Comparison of ENCODE assay signal across 18 mouse cellular contexts in genomic region chr1:158548319-158548718, GRCm38 (mm10).
DNase-seq lines count a peak whose midpoint lies in the region; ATAC-seq lines count a peak whose summit lies in the region.
"Had no signal": no experiment of that assay in that cellular context is flagged by ENCODE, and none has a peak within 500 bp of the region (broad histone marks: within the 10 kb centered on the region; RNA-seq: fewer than 3 reads in every experiment).

No protein-coding gene starts in this region.

- peak overlapping the region; percentile 77 for H3K27ac ChIP-seq in midbrain, embryonic 10.5 days (replicated peaks)
- H3K27ac ChIP-seq in midbrain, embryonic 11.5 days (ENCODE audit: low read depth, low read length): no peak overlapping the region; the same call in 1 of the 2 replicates
- H3K27ac ChIP-seq in forebrain, embryonic 16.5 days (ENCODE audit: low read length): peak overlapping the region; percentile 80
- peak overlapping the region; percentile 55; the same call in 1 of the 2 replicates for H3K27ac ChIP-seq in midbrain, embryonic 12.5 days (replicated peaks)
- H3K27ac ChIP-seq: heart, adult 2 months; heart, embryonic 15.5 days; limb, embryonic 10.5 days; liver, embryonic 12.5 days; lung, embryonic 15.5 days; macrophage had no signal

- no peak overlapping the region for H3K9ac ChIP-seq in midbrain, embryonic 11.5 days (ENCODE audit: low read length)
- no peak overlapping the region for H3K9ac ChIP-seq in forebrain, embryonic 16.5 days (replicated peaks; ENCODE audit: low read depth, low read length)
- no peak overlapping the region for H3K9ac ChIP-seq in midbrain, embryonic 12.5 days (replicated peaks)
- H3K9ac ChIP-seq: embryonic facial prominence, embryonic 13.5 days; heart, embryonic 15.5 days; liver, embryonic 12.5 days; lung, embryonic 15.5 days had no signal

- DNase-seq in midbrain, embryonic 10.5 days (ENCODE audit: low spot score): no peak
- no peak for DNase-seq in midbrain, embryonic 11.5 days (ENCODE audit: low spot score, missing footprints)
- DNase-seq in adrenal gland, adult (ENCODE audit: inconsistent age in 2 of 2, low spot score in 1 of 2): no peak
- DNase-seq in kidney, adult 9 months: no peak
- no peak for DNase-seq in gastrocnemius, postnatal 36 days
- DNase-seq: adrenal gland, postnatal 25 days; B cell, adult 2 months; heart, adult 2 months; kidney, adult 2 months; thymus, postnatal 4 days had no signal

- no peaks in the 10 kb centered on the region for H3K27me3 ChIP-seq in midbrain, embryonic 10.5 days (ENCODE audit: low read depth, poor library complexity, severe bottlenecking)
- no peaks in the 10 kb centered on the region for H3K27me3 ChIP-seq in midbrain, embryonic 11.5 days (ENCODE audit: control insufficient read depth, insufficient read depth, low read length)
- H3K27me3 ChIP-seq in forebrain, embryonic 16.5 days (replicated peaks; ENCODE audit: control insufficient read depth, insufficient read depth, low read length): no peaks in the 10 kb centered on the region
- no peaks in the 10 kb centered on the region for H3K27me3 ChIP-seq in midbrain, embryonic 12.5 days
- H3K27me3 ChIP-seq: embryonic facial prominence, embryonic 13.5 days; heart, embryonic 15.5 days; liver, embryonic 12.5 days; lung, embryonic 15.5 days had no signal

- H3K4me3 ChIP-seq in midbrain, embryonic 10.5 days: no peak overlapping the region
- no peak overlapping the region for H3K4me3 ChIP-seq in midbrain, embryonic 11.5 days (ENCODE audit: low read depth, low read length)
- H3K4me3 ChIP-seq in forebrain, embryonic 16.5 days (replicated peaks; ENCODE audit: low read length): no peak overlapping the region
- no peak overlapping the region for H3K4me3 ChIP-seq in midbrain, embryonic 12.5 days
- H3K4me3 ChIP-seq: embryonic facial prominence, embryonic 13.5 days; heart, adult 2 months; heart, embryonic 15.5 days; limb, embryonic 10.5 days; liver, embryonic 12.5 days; lung, embryonic 15.5 days had no signal

- H3K36me3 ChIP-seq in midbrain, embryonic 10.5 days: no peaks in the 10 kb centered on the region
- no peaks in the 10 kb centered on the region for H3K36me3 ChIP-seq in midbrain, embryonic 11.5 days (ENCODE audit: control insufficient read depth, insufficient read depth, low read length)
- H3K36me3 ChIP-seq in forebrain, embryonic 16.5 days (ENCODE audit: control insufficient read depth, insufficient read depth): no peaks in the 10 kb centered on the region
- no peaks in the 10 kb centered on the region for H3K36me3 ChIP-seq in midbrain, embryonic 12.5 days
- H3K36me3 ChIP-seq: embryonic facial prominence, embryonic 13.5 days; heart, embryonic 15.5 days; limb, embryonic 10.5 days; liver, embryonic 12.5 days; lung, embryonic 15.5 days had no signal

- intact Hi-C loops in gastrocnemius, postnatal 36 days (cut with DNase I): no loop called here

- 70% methylated on average over 8 of the region's 8 CpGs for WGBS in midbrain, embryonic 10.5 days
- 64% methylated on average over 8 of the region's 8 CpGs for WGBS in midbrain, embryonic 11.5 days
- 20% methylated on average over 8 of the region's 8 CpGs for WGBS in forebrain, embryonic 16.5 days
- WGBS in midbrain, embryonic 12.5 days: 65% methylated on average over 8 of the region's 8 CpGs

- H3K4me1 ChIP-seq in midbrain, embryonic 10.5 days: peaks cover 74% of the 10 kb centered on the region
- H3K4me1 ChIP-seq in midbrain, embryonic 11.5 days (ENCODE audit: control insufficient read depth, insufficient read depth, low read length): peaks cover 45% of the 10 kb centered on the region
- H3K4me1 ChIP-seq in forebrain, embryonic 16.5 days (replicated peaks; ENCODE audit: control insufficient read depth, insufficient read depth, low read length): peaks cover 23% of the 10 kb centered on the region
- H3K4me1 ChIP-seq in midbrain, embryonic 12.5 days: peaks cover 47% of the 10 kb centered on the region
- H3K4me1 ChIP-seq: liver, embryonic 12.5 days; lung, embryonic 15.5 days had no signal

- no peaks in the 10 kb centered on the region for H3K9me3 ChIP-seq in midbrain, embryonic 10.5 days (replicated peaks)
- no peaks in the 10 kb centered on the region for H3K9me3 ChIP-seq in midbrain, embryonic 11.5 days (ENCODE audit: control insufficient read depth, low read length)
- no peaks in the 10 kb centered on the region for H3K9me3 ChIP-seq in forebrain, embryonic 16.5 days (ENCODE audit: control insufficient read depth, low read length)
- H3K9me3 ChIP-seq in midbrain, embryonic 12.5 days: no peaks in the 10 kb centered on the region
- H3K9me3 ChIP-seq: embryonic facial prominence, embryonic 13.5 days; heart, embryonic 15.5 days; limb, embryonic 10.5 days; liver, embryonic 12.5 days; lung, embryonic 15.5 days had no signal

- H3K4me2 ChIP-seq in midbrain, embryonic 11.5 days: no peak overlapping the region
- 0 out of 2 replicates have a peak overlapping the region, but pooled peaks have one; percentile 4 for H3K4me2 ChIP-seq in forebrain, embryonic 16.5 days (ENCODE audit: low read length)
- H3K4me2 ChIP-seq in midbrain, embryonic 12.5 days (replicated peaks): no peak overlapping the region
- H3K4me2 ChIP-seq: embryonic facial prominence, embryonic 13.5 days; heart, embryonic 15.5 days; liver, embryonic 12.5 days; lung, embryonic 15.5 days had no signal

- no peak for ATAC-seq in midbrain, embryonic 11.5 days (ENCODE audit: low FRiP score)
- ATAC-seq in forebrain, embryonic 16.5 days: peak; percentile 23; the same call in 1 of the 2 replicates
- ATAC-seq in midbrain, embryonic 12.5 days (ENCODE audit: low FRiP score, low read depth): no peak
- ATAC-seq: liver, embryonic 12.5 days had no signal
